Mouse (Mus musculus): ENCODE measurements around the gene D17Wsu92e.

The D17Wsu92e gene

DNA sequence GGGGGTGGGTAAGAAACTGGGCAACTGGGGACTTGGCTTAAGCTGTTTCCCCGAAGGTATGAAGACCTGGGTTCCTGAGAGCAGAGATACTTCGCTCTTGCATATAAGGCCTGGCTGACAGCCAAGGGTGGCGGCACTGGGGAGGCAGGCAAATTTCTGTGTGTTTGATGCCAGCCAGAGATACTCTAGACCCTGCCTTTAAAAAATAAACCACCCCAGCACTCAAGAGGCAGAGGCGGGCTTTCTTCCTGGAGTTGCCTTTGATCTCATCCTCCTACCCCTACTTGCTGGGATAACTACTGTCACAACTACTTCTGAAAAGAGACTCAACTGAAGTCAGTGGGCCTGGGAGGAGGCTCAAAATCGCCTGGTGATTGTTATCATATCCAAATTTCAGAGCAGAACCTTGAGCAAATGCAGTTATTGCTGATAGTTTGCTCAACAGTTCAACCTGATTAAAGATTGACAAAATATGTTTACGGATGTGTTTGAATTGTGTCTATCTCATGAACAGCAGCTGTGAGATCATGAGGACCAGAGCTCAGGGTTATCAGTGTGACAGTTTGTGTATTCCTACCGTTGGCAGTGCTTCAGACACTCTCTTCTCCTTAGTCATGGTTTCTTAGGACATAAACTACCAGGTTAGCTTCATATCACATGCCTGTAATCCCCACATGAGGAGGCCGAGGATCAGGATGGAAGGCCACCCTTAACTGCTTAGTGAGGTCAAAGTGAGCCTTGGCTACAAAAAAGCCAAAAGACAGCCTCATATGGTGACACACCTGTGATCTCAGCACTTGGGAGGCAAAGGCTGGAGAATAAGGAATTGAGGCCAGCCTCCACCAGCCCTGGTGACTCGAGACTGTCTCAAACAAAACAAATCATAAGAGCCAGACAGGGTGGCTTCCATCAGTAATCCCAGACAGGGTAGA lies 1.2 kb upstream of the D17Wsu92e start:
- DNase-seq (ENCODE audit: low read depth in 1 of 2, low spot score in 2 of 2): no peak

- peak in 1 of 2 experiments; percentile 57 for DNase-seq (ENCODE audit: low read depth in 1 of 2, low spot score in 2 of 2)
These were observed 379 bp downstream of the D17Wsu92e start for GRCm38 (mm10) chr17:27819971-27820567.

GRCm38 (mm10) chr17:27819521-27819970 lies 902 bp downstream of the D17Wsu92e start:
- DNase-seq (ENCODE audit: low read depth in 1 of 2, low spot score in 2 of 2): no peak

- no peak for DNase-seq (ENCODE audit: low read depth in 1 of 2, low spot score in 2 of 2)
These were observed 1.4 kb downstream of the D17Wsu92e start for GRCm38 (mm10) chr17:27819011-27819410.

DNA sequence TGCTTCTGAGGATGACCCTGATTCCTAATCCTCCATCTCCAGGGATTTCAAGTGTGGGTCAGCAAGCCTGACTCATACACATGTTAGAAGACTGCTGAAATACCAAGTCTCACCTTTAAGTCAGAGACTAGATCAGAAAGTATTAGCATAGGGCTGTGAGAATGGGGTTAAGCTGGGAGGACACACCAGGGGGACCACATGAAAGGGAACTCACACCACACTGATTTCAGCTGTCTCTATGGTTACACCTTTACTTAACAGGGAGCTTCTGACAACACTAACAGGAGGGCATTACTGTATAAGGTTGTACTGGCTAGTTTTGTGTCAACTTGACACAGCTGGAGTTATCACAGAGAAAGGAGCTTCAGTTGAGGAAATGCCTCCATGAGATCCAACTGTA lies 5.8 kb downstream of the D17Wsu92e start:
- no peak for DNase-seq (ENCODE audit: low read depth in 1 of 2, low spot score in 2 of 2)

DNA sequence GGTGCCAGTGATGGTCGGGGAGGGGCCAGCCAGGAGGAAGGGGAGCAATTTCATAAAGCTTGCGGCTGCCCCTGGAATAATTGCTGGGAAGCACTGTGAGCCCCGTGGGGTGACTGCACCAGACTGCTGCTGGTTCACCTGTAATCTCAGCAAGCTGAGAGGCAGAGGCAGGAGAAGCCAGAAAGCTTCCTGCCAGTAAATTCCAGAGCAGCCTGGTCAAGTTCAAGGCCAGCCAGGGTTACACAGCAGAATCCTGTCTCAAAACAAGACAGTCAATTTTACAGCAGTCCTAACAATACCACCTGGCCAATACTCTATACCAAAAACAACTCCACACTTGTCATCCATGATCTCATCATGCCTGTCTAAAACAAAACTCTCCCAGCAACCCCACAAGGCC lies 8.5 kb downstream of the D17Wsu92e start:
- no peak for DNase-seq (ENCODE audit: low read depth in 1 of 2, low spot score in 2 of 2)

DNA sequence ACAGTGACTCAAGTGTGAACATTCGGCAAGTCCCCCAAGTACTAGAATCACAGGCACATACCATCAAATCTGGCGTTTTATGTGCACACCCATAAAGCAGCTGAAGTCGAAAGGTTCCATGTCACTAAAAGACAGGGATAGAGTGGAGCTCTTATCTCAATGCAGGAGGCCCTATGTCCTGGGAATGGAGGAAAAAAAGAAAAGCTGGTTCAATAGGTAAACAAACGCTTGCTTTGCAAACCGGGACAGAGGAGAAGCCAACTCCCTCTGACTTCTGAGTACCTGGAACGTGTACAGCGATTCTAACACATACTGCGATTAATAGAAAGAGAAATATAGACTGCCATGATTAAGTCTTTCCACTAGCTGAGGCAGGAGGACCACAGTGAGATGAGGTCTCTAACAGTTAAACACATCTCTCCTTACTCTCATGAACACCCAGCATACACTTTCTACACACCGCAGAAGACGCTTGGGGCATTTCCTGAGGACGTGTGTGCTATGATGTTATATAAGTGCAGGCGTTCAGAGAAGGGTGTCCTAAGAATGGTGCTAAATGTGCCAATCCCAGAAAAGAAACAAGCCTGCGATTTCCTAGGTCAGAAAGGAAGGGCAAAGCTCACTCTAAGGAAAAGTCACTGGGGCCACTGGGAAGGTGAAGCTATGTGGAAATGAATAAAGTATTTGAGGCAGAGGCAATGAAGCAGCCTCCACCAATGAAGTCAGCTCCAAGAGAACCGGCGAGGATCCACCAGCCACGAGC lies 9.7 kb downstream of the D17Wsu92e start:
- DNase-seq (ENCODE audit: low read depth in 1 of 2, low spot score in 2 of 2): no peak

DNA sequence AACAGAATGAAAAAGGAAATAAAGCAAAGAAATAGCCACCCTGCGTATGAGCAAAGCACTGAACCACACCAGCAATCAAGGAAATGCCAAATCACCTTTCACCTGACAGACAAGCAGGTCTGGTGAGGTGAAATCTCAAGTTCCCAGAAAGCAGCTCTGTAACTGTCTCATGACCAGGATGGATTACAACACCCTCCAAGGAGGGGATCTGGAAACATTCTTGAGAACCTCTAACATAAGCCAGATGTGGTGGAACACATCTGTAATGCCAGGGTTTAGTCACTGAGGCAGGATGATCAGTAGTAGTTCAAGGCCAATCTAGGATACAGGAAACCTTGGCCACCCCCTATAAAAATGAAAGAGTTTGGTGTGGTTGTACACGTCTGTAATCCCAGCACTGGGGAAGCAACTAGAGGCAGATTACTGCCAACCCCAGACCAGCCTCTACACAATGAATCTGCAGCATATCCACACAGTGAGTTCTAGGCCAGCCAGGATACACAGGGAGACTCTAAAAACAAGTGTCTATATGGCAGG lies 12.8 kb downstream of the D17Wsu92e start:
- DNase-seq (ENCODE audit: low read depth in 1 of 2, low spot score in 2 of 2): no peak

- no peak for DNase-seq (ENCODE audit: low read depth in 1 of 2, low spot score in 2 of 2)
These were observed 15.4 kb downstream of the D17Wsu92e start for GRCm38 (mm10) chr17:27804803-27805770.

DNA sequence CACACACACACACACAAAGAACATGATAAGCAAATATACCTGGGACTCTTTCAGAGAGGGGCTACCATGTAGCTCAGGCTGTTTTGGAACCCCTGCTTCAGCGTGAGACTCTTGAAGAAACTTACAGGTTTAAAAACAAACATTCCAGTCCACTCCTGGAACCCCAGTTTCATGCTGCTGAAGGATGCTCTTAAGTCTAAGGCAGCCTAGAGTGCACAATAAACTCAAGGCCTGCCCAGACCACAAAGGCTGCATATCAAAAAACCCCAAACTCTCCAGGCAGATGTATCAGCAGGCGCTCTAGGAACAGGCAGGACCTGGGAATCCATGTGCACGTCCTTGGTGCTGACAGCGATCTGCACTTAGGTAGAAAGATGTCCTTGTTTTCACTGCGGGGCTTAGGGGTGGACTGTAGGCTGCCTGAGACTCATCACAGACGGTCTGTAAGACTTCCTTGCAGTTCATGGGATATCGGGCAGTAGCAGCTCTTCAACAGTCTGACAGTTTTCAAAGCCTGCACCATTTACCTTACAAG lies 16.2 kb downstream of the D17Wsu92e start:
- DNase-seq (ENCODE audit: low read depth in 1 of 2, low spot score in 2 of 2): no peak

DNA sequence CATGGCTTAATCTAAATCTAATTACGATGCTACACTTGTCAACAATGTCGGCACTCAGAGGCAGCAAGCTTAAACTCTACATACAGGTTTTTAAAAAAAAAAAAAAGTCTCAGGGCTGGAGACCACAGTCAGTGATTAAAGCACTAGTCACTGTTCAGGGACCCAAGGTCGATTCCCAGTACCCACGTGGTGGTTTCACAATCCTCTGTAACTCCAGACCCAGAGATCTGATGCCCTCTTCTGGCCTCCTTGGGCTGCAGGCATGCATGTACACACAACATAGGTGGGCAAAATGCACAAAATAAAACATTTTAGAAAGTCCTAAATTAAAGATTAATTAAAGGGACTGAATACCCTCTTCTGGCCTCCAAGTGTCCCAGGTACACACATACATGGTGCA lies 16.7 kb downstream of the D17Wsu92e start:
- DNase-seq (ENCODE audit: low read depth in 1 of 2, low spot score in 2 of 2): no peak

DNA sequence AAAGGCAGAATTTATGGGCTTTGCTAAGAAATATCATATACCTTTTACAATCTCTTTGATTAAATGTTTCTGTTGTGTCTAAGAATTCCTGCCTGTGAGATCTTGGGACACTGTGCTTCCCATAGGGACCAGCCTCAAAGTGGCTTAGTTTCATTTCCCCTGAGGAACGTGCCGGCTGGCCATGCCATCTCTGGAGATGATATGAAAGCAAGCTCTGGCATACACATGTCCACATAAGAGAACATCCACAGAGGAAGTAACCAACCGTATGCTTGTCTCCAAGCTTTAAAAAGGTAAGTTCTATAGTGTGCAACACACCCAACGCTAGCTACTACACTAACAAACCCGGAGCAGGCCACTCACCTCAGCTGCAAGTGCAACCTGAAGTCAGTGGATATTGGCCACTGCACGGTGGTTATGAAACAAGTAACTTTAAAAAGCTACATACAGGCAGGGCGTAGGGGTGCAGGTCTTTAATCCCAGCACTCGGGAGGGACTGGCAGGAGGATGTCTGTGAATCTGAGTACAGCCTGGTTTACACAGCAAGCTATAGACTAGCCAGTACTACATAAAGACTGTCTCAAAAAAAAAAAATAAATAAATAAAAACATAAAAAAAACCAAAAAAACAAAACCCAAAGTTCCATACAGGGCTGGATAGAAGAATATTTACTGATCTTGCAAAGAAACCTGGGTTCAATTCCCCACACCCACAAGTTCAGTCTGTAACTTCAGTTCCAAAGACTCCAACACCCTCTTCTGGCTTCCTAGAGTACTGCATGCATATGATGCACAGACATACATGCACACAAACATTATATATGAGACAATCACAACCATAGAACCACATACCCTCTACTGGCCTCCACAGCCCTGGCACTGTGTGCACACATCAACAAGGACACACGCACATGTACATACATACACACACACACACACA lies 19.5 kb downstream of the D17Wsu92e start:
- DNase-seq (ENCODE audit: low read depth in 1 of 2, low spot score in 2 of 2): no peak

DNA sequence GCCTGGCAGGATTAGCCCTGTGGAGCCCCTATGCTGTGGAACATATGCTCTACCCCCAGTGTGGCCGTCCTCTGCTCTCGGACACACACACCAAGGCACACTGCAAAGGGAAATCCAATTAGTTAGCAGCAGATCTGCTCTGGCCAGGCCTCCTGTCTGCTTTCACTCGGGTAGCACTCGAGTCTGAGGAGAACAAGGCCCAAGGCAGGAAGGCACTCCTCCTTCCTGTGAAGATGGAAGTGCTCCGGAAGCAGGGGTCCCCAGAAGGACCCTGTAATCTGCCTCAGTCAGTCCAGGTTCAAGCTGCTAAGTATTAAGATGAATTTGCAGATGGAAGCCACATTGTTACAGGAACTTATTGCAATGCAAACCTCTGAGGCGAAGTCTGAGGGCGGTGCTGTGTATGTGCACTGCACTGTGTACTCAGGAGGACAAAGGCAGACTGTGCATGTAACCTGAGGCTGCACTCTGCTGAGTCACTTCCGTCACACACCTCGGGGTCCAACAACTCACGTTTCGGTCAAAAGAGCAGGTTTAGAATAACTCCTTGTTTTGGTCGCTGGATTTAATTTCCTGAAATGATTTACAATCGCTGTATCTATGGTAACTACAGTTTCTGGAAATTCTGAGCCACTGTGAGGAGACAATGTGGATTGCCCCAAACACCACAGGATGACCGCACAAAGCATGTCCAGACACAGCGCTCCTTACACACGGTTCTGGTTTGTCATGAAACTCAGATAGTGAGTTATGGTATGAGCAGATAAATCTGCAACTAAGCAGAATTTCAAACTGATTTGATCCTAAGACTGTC lies 20.5 kb downstream of the D17Wsu92e start:
- no peak for DNase-seq (ENCODE audit: low read depth in 1 of 2, low spot score in 2 of 2)

DNA sequence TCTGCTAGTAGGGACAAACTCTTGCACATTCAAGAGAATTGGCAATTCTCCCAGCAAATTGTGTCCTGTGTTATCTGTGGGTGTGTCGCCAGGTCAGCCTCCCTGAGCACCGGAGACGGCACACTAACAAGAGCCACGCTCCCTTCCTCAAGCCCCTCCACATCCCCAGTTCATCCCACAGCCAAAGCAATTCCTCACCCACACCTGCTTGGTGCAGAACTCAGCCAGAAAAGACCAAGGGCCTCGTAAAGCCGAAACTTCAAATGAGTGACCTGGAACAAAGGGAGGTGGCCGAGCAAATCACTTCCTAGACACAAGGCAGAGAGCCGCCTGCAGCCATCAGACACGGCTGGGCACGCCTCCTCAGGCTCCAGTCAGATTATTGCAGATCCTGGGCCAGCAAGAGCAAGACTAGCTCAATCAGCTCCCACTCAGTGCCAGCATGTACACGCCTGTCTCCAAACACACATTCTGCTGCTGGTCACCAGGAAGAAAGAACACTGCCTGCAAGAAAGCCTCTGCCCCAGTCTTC lies 23.0 kb downstream of the D17Wsu92e start:
- DNase-seq (ENCODE audit: low read depth in 1 of 2, low spot score in 2 of 2): no peak

GRCm38 (mm10) chr17:27796780-27797179 lies 23.7 kb downstream of the D17Wsu92e start:
- no peak for DNase-seq (ENCODE audit: low read depth in 1 of 2, low spot score in 2 of 2)

DNA sequence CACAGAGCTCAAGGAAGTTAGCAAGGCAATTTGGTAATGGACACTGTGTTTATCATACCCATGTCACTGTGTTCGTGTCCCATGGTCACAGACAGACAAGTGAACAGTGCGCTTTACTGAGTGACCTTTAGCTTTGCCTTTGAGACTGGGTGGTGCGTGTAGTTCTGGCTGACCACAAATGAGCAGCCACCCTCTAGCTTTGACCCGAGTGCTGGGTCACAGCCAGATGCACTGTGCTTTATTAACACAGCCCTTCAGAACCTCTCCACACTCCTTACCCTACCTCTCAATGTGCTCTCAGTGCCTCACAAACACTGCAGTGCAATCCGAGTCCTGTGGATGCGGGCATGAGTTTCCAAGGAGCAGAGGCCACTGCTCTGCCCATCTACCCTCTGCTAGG lies 27.3 kb downstream of the D17Wsu92e start:
- DNase-seq (ENCODE audit: low read depth in 1 of 2, low spot score in 2 of 2): no peak

DNA sequence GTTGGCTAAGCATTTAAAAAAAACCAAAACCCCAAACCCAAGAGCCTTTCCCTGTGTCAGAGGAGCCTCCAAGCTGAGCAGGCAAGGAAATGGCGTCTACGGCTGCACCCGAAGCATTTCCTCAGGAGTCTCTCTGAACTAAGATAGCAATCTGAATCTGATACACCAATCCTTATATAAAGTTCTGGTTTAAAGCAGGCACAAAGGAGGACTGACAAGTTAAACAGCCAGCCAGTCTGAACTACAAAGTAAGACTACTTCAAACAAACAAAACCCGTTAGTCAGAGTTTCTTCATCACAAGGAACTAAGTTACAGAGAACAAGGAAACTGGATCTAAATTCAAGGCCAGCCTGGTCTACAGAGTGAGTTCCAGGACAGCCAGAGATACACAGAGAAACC lies 27.9 kb downstream of the D17Wsu92e start:
- DNase-seq (ENCODE audit: low read depth in 1 of 2, low spot score in 2 of 2): no peak

- no peak for DNase-seq (ENCODE audit: low read depth in 1 of 2, low spot score in 2 of 2)
These were observed 28.9 kb downstream of the D17Wsu92e start for GRCm38 (mm10) chr17:27791556-27791955.

Data from monocyte, adult 2 months (primary cell).